Mouse (Mus musculus) CH12.LX (cell line): ENCODE data around the gene Syne1. TPM values are rescaled to one million over a fixed set of nuclear protein-coding genes. Genes with fewer than 3 reads are reported as not detected.

Experiments
- DNase-seq: peaks from one replicate; pipeline ENCODE4 v3.0.0-alpha.2; 2013; ENCODE audit errors: extremely low read depth
- H3K27ac ChIP-seq: 2 replicates; pipeline ENCODE4 v1.5.1; 2012; ENCODE audit warnings: low read depth, mild to moderate bottlenecking, control low read depth, moderate library complexity; ENCODE audit not compliant: insufficient read depth
- H3K27me3 ChIP-seq: replicated peaks from 2 replicates; pipeline ENCODE3; 2012; ENCODE audit warnings: inconsistent platforms
- H3K36me3 ChIP-seq, 2 experiments: replicated peaks in 1 of 2; 2 replicates each; pipeline versions ENCODE3 to v1.6.1; 2012; ENCODE audit warnings: inconsistent platforms in 1 of 2, low read length in 1 of 2, mild to moderate bottlenecking in 1 of 2, mixed read lengths in 1 of 2, moderate library complexity in 1 of 2; ENCODE audit not compliant: control insufficient read depth in 1 of 2, insufficient read depth in 1 of 2
- H3K4me1 ChIP-seq, 2 experiments: 2 replicates each; pipeline ENCODE4 v1.6.1; 2012; ENCODE audit warnings: inconsistent platforms in 1 of 2, moderate library complexity in 1 of 2; ENCODE audit not compliant: insufficient read depth in 2 of 2, control insufficient read depth in 1 of 2
- H3K4me2 ChIP-seq: 2 replicates; pipeline ENCODE4 v1.6.1; 2012; ENCODE audit warnings: low read depth, mild to moderate bottlenecking, control low read depth; ENCODE audit not compliant: poor library complexity, insufficient read depth, severe bottlenecking
- H3K4me3 ChIP-seq, 3 experiments: fragments of 150-350 bp in 1 of 3; sonication (generic) in 1 of 3; replicated peaks in 1 of 3; 2 replicates each; pipeline versions ENCODE3 to v1.5.1; 2011 to 2012; ENCODE audit warnings: low read depth in 2 of 3, low read length in 2 of 3, mild to moderate bottlenecking in 2 of 3, moderate library complexity in 2 of 3, control low read depth in 1 of 3, improper control_type of control experiment in 1 of 3, inconsistent platforms in 1 of 3, mixed read lengths in 1 of 3; ENCODE audit not compliant: poor library complexity in 1 of 3
- H3K79me2 ChIP-seq: replicated peaks from 2 replicates; pipeline ENCODE4 v1.6.1; 2012; ENCODE audit warnings: mild to moderate bottlenecking, moderate library complexity; ENCODE audit not compliant: control insufficient read depth, poor library complexity, insufficient read depth, severe bottlenecking; ENCODE audit errors: extremely low read depth
- H3K9ac ChIP-seq: 2 replicates; pipeline ENCODE4 v1.6.1; 2012; ENCODE audit warnings: low read depth, mild to moderate bottlenecking, control low read depth, moderate library complexity; ENCODE audit not compliant: insufficient read depth
- H3K9me3 ChIP-seq: replicated peaks from 2 replicates; pipeline ENCODE3; 2012; ENCODE audit warnings: low read length, inconsistent platforms, mixed read lengths
- BHLHE40 ChIP-seq: IDR thresholded peaks from 2 replicates; pipeline ENCODE4 v1.6.1; 2011; ENCODE audit warnings: mild to moderate bottlenecking, low read depth, low read length, improper control_type of control experiment
- CHD1 ChIP-seq: IDR thresholded peaks from 2 replicates; pipeline ENCODE4 v1.6.1; 2012; ENCODE audit warnings: low read depth, low read length, improper control_type of control experiment, inconsistent platforms
- CTCF ChIP-seq, 2 experiments: IDR thresholded peaks in 1 of 2; conservative IDR thresholded peaks in 1 of 2; 2 replicates each; pipeline ENCODE4 v1.5.1; 2011 to 2012; ENCODE audit warnings: low read depth in 2 of 2, low read length in 2 of 2, improper control_type of control experiment in 1 of 2, inconsistent platforms in 1 of 2, mild to moderate bottlenecking in 1 of 2, moderate library complexity in 1 of 2
- E2F4 ChIP-seq: IDR thresholded peaks from 2 replicates; pipeline ENCODE4 v1.6.1; 2011; ENCODE audit warnings: low read depth, low read length, improper control_type of control experiment; ENCODE audit not compliant: insufficient replicate concordance
- EP300 ChIP-seq: IDR thresholded peaks from 2 replicates; pipeline ENCODE4 v1.6.1; 2011; ENCODE audit warnings: low read length, improper control_type of control experiment
- ETS1 ChIP-seq: conservative IDR thresholded peaks from 2 replicates; pipeline ENCODE4 v1.6.1; 2012; ENCODE audit warnings: low read depth, mild to moderate bottlenecking, inconsistent platforms, low read length, improper control_type of control experiment, moderate library complexity
- IRF4 ChIP-seq: IDR thresholded peaks from 2 replicates; pipeline ENCODE4 v1.6.1; 2014; ENCODE audit warnings: low read depth, mild to moderate bottlenecking, inconsistent platforms, low read length, improper control_type of control experiment
- KAT2A ChIP-seq: IDR thresholded peaks from 2 replicates; pipeline ENCODE4 v1.6.1; 2012; ENCODE audit warnings: low read length, improper control_type of control experiment, inconsistent platforms; ENCODE audit not compliant: insufficient replicate concordance
- MAFK ChIP-seq: IDR thresholded peaks from 2 replicates; pipeline ENCODE4 v1.6.1; 2011; ENCODE audit warnings: low read length, improper control_type of control experiment; ENCODE audit not compliant: insufficient replicate concordance
- MAX ChIP-seq: IDR thresholded peaks from 2 replicates; pipeline ENCODE4 v1.6.1; 2011; ENCODE audit warnings: low read length, improper control_type of control experiment
- MAZ ChIP-seq: IDR thresholded peaks from 2 replicates; pipeline ENCODE4 v1.6.1; 2012; ENCODE audit warnings: low read depth, mild to moderate bottlenecking, inconsistent platforms, low read length, improper control_type of control experiment, moderate library complexity
- MEF2A ChIP-seq: IDR thresholded peaks from 2 replicates; pipeline ENCODE4 v1.6.1; 2014; ENCODE audit warnings: low read depth, mild to moderate bottlenecking, inconsistent platforms, low read length, improper control_type of control experiment, borderline replicate concordance
- MXI1 ChIP-seq: IDR thresholded peaks from 2 replicates; pipeline ENCODE4 v1.6.1; 2011; ENCODE audit warnings: mild to moderate bottlenecking, low read depth, low read length, improper control_type of control experiment
- MYC ChIP-seq: IDR thresholded peaks from 2 replicates; pipeline ENCODE4 v1.6.1; 2011; ENCODE audit warnings: low read depth, mild to moderate bottlenecking, improper control_type of control experiment, low read length
- NRF1 ChIP-seq: IDR thresholded peaks from 2 replicates; pipeline ENCODE4 v1.6.1; 2014; ENCODE audit warnings: low read depth, mild to moderate bottlenecking, inconsistent platforms, low read length, improper control_type of control experiment, moderate library complexity
- RAD21 ChIP-seq: IDR thresholded peaks from 2 replicates; pipeline ENCODE4 v1.6.1; 2011; ENCODE audit warnings: low read depth, mild to moderate bottlenecking, low read length, improper control_type of control experiment, moderate library complexity
- SMC3 ChIP-seq: IDR thresholded peaks from 2 replicates; pipeline ENCODE4 v1.6.1; 2011; ENCODE audit warnings: low read depth, low read length, improper control_type of control experiment
- TBP ChIP-seq: conservative IDR thresholded peaks from 2 replicates; pipeline ENCODE4 v1.6.1; 2011; ENCODE audit warnings: low read depth, low read length, improper control_type of control experiment
- TCF12 ChIP-seq: IDR thresholded peaks from 2 replicates; pipeline ENCODE4 v1.6.1; 2014; ENCODE audit warnings: low read depth, mild to moderate bottlenecking, inconsistent platforms, low read length, improper control_type of control experiment
- USF1 ChIP-seq: IDR thresholded peaks from 2 replicates; pipeline ENCODE4 v1.6.1; 2014; ENCODE audit warnings: low read depth, mild to moderate bottlenecking, inconsistent platforms, low read length, improper control_type of control experiment
- USF2 ChIP-seq: conservative IDR thresholded peaks from 2 replicates; pipeline ENCODE4 v1.6.1; 2011; ENCODE audit warnings: low read depth, low read length, improper control_type of control experiment
- ZC3H11A ChIP-seq: IDR thresholded peaks from 2 replicates; pipeline ENCODE4 v1.6.1; 2012; ENCODE audit warnings: low read depth, mild to moderate bottlenecking, inconsistent platforms, low read length, improper control_type of control experiment
- ZKSCAN1 ChIP-seq: IDR thresholded peaks from 2 replicates; pipeline ENCODE4 v1.6.1; 2012; ENCODE audit warnings: low read depth, inconsistent platforms, low read length, improper control_type of control experiment, borderline replicate concordance
- ZMIZ1 ChIP-seq: IDR thresholded peaks from 2 replicates; pipeline ENCODE4 v1.6.1; 2012; ENCODE audit warnings: low read depth, mild to moderate bottlenecking, inconsistent platforms, low read length, improper control_type of control experiment
- dilution Hi-C: fragments of 300-500 bp; cut with MboI; formaldehyde crosslinking; loops from 2 replicates; pipeline ENCODE4 v1.14.3; 2020; ENCODE audit warnings: low sequenced_read_pairs; ENCODE audit not compliant: extremely low pct_unique_long_range_greater_than_20kb, extremely low pct_ligation_motif_present
- in situ Hi-C: fragments of 300-500 bp; cut with MboI; formaldehyde crosslinking; loops from 3 replicates; pipeline ENCODE4 v1.14.3; 2019; ENCODE audit warnings: low sequenced_read_pairs, low pct_ligation_motif_present, low pct_unique_long_range_greater_than_20kb, mixed read lengths
- polyA plus RNA-seq: library from polyadenylated mRNA; unstranded; fragments of >175 nt; gene quantifications from 2 replicates; pipeline ENCODE4 v1.2.1, GENCODE M21; 2012; ENCODE audit warnings: low read depth; ENCODE audit not compliant: insufficient read length
- total RNA-seq, 2 experiments: library from RNA; depleted of rRNA; stranded (reverse); fragments of 300-350 nt in 1 of 2; fragments of >200 nt in 1 of 2; gene quantifications; 2 replicates each; pipeline ENCODE4 v1.2.3; 2012 to 2014

The Syne1 gene
- total and polyA plus RNA-seq, 3 experiments: 3.1 to 7.6 (median 3.6) TPM

DNA sequence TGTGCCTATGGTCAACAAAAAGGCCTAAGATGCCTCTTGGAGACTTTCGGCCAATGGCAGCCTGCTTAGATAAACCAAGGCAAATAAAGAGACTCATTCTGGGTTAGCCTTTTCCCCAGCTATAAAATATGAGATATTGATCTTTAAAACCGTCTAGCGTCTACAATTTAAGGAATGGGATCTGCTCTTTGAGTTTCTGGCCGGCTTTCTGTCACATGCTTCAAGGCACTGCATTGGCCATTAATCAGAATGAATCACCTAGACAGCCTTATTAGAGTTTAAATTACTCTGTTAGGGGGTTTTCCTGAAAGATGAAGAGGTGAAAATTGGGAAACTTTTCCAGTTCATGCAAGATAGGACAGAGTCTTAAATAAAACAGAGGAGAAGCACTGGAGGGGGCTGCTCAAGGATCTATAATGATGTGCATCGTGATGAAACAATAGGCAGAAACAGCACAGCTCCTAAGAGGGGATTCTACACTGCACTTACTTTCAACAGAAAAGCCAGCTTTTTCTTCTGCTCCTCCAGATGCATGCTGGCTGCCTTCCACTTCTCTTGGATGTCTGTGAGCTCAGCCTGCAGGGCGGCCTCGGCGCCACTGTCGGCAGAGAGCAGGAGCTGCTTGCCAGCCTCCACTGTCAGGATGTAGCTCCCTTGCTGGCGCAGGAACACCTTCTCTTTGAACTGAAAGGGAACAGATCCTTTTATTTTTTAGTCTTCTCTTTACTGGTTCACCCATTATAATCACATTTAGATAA lies 454.1 kb downstream of the Syne1 start:
- TF ChIP-seq MAX: no peak
- no peak for TF ChIP-seq MAZ
- TF ChIP-seq USF2: no peak
- no peak for TF ChIP-seq NRF1
- no peak for TF ChIP-seq USF1
- TF ChIP-seq MAFK: no peak
- TF ChIP-seq BHLHE40: no peak
- no peak for TF ChIP-seq MEF2A
- TF ChIP-seq ZMIZ1: no peak
- in situ Hi-C loops: no loop called here
- no peak overlapping the region for H3K9ac ChIP-seq
- dilution Hi-C loops: no loop called here
- no peaks in the 10 kb centered on the region for H3K79me2 ChIP-seq
- H3K4me1 ChIP-seq: no peaks in the 10 kb centered on the region
- no peak overlapping the region for H3K4me2 ChIP-seq
- no peaks in the 10 kb centered on the region for H3K27me3 ChIP-seq
- DNase-seq: no peak
- H3K36me3 ChIP-seq: peaks cover 0 to 24% of the 10 kb centered on the region in 2 experiments
- no peaks in the 10 kb centered on the region for H3K9me3 ChIP-seq
- no peak overlapping the region for H3K4me3 ChIP-seq
- H3K27ac ChIP-seq: no peak overlapping the region

DNA sequence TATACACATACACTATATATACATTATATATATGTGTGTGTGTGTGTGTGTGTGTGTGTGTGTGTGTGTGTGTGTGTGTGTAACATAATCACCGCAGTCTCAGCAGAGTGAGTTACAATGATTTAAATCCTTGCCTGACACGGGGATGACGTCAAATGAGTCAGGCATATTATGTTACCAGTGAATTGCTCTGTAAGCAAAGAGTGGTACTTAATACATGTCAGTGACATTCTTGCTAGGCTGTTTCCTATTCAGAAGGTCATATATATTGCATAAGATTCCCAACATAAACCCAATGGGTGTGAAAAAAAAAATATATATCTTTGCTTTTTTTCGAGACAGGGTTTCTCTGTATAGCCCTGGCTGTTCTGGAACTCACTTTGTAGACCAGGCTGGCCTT lies 462.1 kb downstream of the Syne1 start:
- no peak for DNase-seq
- Histone ChIP-seq H3K79me2 (no peaks in the 10 kb centered on the region), H3K27ac (no peak overlapping the region), H3K4me1 (peaks cover 0 to 3% of the 10 kb centered on the region in 2 experiments; a peak in 1 of 4 replicates), H3K27me3 (no peaks in the 10 kb centered on the region), H3K4me2 (no peak overlapping the region), H3K4me3 (no peak overlapping the region), H3K9me3 (no peaks in the 10 kb centered on the region), H3K36me3 (peaks cover 0 to 7% of the 10 kb centered on the region in 2 experiments), H3K9ac (no peak overlapping the region)
- in situ Hi-C loops (no loop called here), dilution Hi-C loops (no loop called here)
- TF ChIP-seq SMC3: no peak
- TF ChIP-seq TBP: no peak
- TF ChIP-seq MAX: no peak
- no peak for TF ChIP-seq MYC
- no peak for TF ChIP-seq MAZ

DNA sequence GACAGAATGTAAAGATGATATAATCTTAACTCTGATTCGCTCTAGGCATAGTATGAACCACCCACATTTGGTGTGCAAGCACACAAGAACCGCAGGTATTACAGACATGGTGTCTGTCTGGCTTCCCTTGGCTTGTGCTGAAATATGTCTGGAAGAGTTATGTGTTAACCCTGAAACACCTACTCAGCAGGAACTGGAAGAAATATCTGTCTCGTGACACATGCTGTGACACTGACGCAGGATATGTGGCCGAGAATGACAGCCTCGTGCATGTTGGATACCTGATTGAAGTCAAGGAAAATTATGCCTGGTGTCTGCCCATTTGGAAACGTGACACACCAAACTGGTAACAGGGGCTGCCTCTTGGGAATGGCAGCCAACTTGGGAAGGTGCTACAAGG lies 463.9 kb downstream of the Syne1 start:
- no peaks in the 10 kb centered on the region for H3K79me2 ChIP-seq
- dilution Hi-C loops (no loop called here), in situ Hi-C loops (no loop called here)
- no peak overlapping the region for H3K4me2 ChIP-seq
- no peak overlapping the region for H3K9ac ChIP-seq
- H3K27ac ChIP-seq: no peak overlapping the region
- H3K4me3 ChIP-seq: no peak overlapping the region
- H3K4me1 ChIP-seq: peaks cover 0 to 3% of the 10 kb centered on the region in 2 experiments; a peak in 1 of 4 replicates
- no peaks in the 10 kb centered on the region for H3K9me3 ChIP-seq
- H3K36me3 ChIP-seq: peaks cover 0 to 10% of the 10 kb centered on the region in 2 experiments
- DNase-seq: no peak
- no peaks in the 10 kb centered on the region for H3K27me3 ChIP-seq
- TF ChIP-seq CTCF (conservative IDR thresholded peaks at IDR 0.05 in 1 of 2, IDR thresholded peaks at IDR 0.05 in 1 of 2; ENCODE audit: low read depth in 2 of 2, low read length in 2 of 2): no peak
- no peak for TF ChIP-seq ETS1
- TF ChIP-seq TCF12: no peak
- no peak for TF ChIP-seq MAX
- no peak for TF ChIP-seq MEF2A
- TF ChIP-seq ZKSCAN1: no peak
- no peak for TF ChIP-seq CHD1
- TF ChIP-seq IRF4: no peak
- no peak for TF ChIP-seq MAFK
- TF ChIP-seq E2F4: no peak
- TF ChIP-seq USF2: no peak
- no peak for TF ChIP-seq BHLHE40
- no peak for TF ChIP-seq KAT2A
- TF ChIP-seq RAD21: no peak
- TF ChIP-seq EP300: no peak
- no peak for TF ChIP-seq NRF1
- TF ChIP-seq ZC3H11A: no peak
- TF ChIP-seq TBP: no peak
- no peak for TF ChIP-seq MXI1
